Mouse (Mus musculus): ENCODE data around the gene Srprb. TPM values are rescaled to one million over a fixed set of nuclear protein-coding genes. Genes with fewer than 3 reads are reported as not detected.
A peak's percentile ranks its signal among the peaks of the same experiment; 100 is the strongest.

Gene Srprb
- 23.0 and 36.4 TPM in 2 replicates for polyA plus RNA-seq (2012; rRNA removed)

GRCm38 (mm10) chr9:103201561-103202260 lies at the start of gene Srprb:
Srprb (minus strand) TSS chr9:103202137.
- peak within 1 kb of the TSS; percentile 90 for H3K4me3 ChIP-seq (ENCODE audit: low read depth, low read length)
- H3K27me3 ChIP-seq (ENCODE audit: control insufficient read depth, insufficient read depth, low read length), result no peaks in the 10 kb centered on the region
- H3K4me1 ChIP-seq (ENCODE audit: control insufficient read depth, insufficient read depth, insufficient read length, low read length), result no peaks in the 10 kb centered on the region
- TF ChIP-seq POLR2A (IDR thresholded peaks at IDR 0.05; ENCODE audit: low read depth, low read length) (peak; percentile 47; the same call in 1 of the 2 replicates), CTCF (IDR thresholded peaks at IDR 0.05; ENCODE audit: extremely low read depth, insufficient read length, insufficient replicate concordance, low read depth, low read length) (no peak)
- H3K36me3 ChIP-seq (ENCODE audit: control insufficient read depth, insufficient read depth, low read length), result peaks cover 16% of the 10 kb centered on the region
- under 1% methylated on average over 45 of the region's 45 CpGs for WGBS
- H3K27ac ChIP-seq (ENCODE audit: insufficient read depth, low read depth, low read length), result peak within 1 kb of the TSS; percentile 39; the same call in 1 of the 2 replicates

- 42% methylated on average over 4 of the region's 4 CpGs for WGBS
- TF ChIP-seq CTCF (IDR thresholded peaks at IDR 0.05; ENCODE audit: extremely low read depth, insufficient read length, insufficient replicate concordance, low read depth, low read length) (no peak), POLR2A (IDR thresholded peaks at IDR 0.05; ENCODE audit: low read depth, low read length) (no peak)
- Histone ChIP-seq H3K27ac (ENCODE audit: insufficient read depth, low read depth, low read length) (no peak overlapping the region), H3K27me3 (ENCODE audit: control insufficient read depth, insufficient read depth, low read length) (no peaks in the 10 kb centered on the region; the same call in 1 of the 2 replicates), H3K36me3 (ENCODE audit: control insufficient read depth, insufficient read depth, low read length) (no peaks in the 10 kb centered on the region), H3K4me3 (ENCODE audit: low read depth, low read length) (no peak overlapping the region), H3K4me1 (ENCODE audit: control insufficient read depth, insufficient read depth, insufficient read length, low read length) (no peaks in the 10 kb centered on the region)
These were observed 46.7 kb upstream of the Srprb start for GRCm38 (mm10) chr9:103248618-103249017.

- TF ChIP-seq POLR2A (IDR thresholded peaks at IDR 0.05; ENCODE audit: low read depth, low read length) (no peak), CTCF (IDR thresholded peaks at IDR 0.05; ENCODE audit: extremely low read depth, insufficient read length, insufficient replicate concordance, low read depth, low read length) (no peak)
- Histone ChIP-seq H3K27me3 (ENCODE audit: control insufficient read depth, insufficient read depth, low read length) (no peaks in the 10 kb centered on the region; the same call in 1 of the 2 replicates), H3K4me1 (ENCODE audit: control insufficient read depth, insufficient read depth, insufficient read length, low read length) (no peaks in the 10 kb centered on the region), H3K4me3 (ENCODE audit: low read depth, low read length) (no peak overlapping the region), H3K36me3 (ENCODE audit: control insufficient read depth, insufficient read depth, low read length) (no peaks in the 10 kb centered on the region), H3K27ac (ENCODE audit: insufficient read depth, low read depth, low read length) (no peak overlapping the region)
- WGBS, result 71% methylated on average over 8 of the region's 8 CpGs
These were observed 44.7 kb upstream of the Srprb start for GRCm38 (mm10) chr9:103246526-103247168.

- Histone ChIP-seq H3K4me3 (ENCODE audit: low read depth, low read length) (no peak overlapping the region), H3K27ac (ENCODE audit: insufficient read depth, low read depth, low read length) (no peak overlapping the region), H3K27me3 (ENCODE audit: control insufficient read depth, insufficient read depth, low read length) (no peaks in the 10 kb centered on the region; the same call in 1 of the 2 replicates), H3K4me1 (ENCODE audit: control insufficient read depth, insufficient read depth, insufficient read length, low read length) (no peaks in the 10 kb centered on the region), H3K36me3 (ENCODE audit: control insufficient read depth, insufficient read depth, low read length) (no peaks in the 10 kb centered on the region)
- TF ChIP-seq POLR2A (IDR thresholded peaks at IDR 0.05; ENCODE audit: low read depth, low read length) (no peak), CTCF (IDR thresholded peaks at IDR 0.05; ENCODE audit: extremely low read depth, insufficient read length, insufficient replicate concordance, low read depth, low read length) (no peak)
- 44% methylated on average over 4 of the region's 4 CpGs for WGBS
These were observed 41.7 kb upstream of the Srprb start for GRCm38 (mm10) chr9:103243640-103244039.

- Histone ChIP-seq H3K27me3 (ENCODE audit: control insufficient read depth, insufficient read depth, low read length) (no peaks in the 10 kb centered on the region), H3K27ac (ENCODE audit: insufficient read depth, low read depth, low read length) (no peak overlapping the region), H3K4me3 (ENCODE audit: low read depth, low read length) (no peak overlapping the region), H3K4me1 (ENCODE audit: control insufficient read depth, insufficient read depth, insufficient read length, low read length) (no peaks in the 10 kb centered on the region), H3K36me3 (ENCODE audit: control insufficient read depth, insufficient read depth, low read length) (no peaks in the 10 kb centered on the region)
- no peak for TF ChIP-seq CTCF (IDR thresholded peaks at IDR 0.05; ENCODE audit: extremely low read depth, insufficient read length, insufficient replicate concordance, low read depth, low read length)
- no peak for TF ChIP-seq POLR2A (IDR thresholded peaks at IDR 0.05; ENCODE audit: low read depth, low read length)
- 68% methylated on average over 2 of the region's 2 CpGs for WGBS
These were observed 39.3 kb upstream of the Srprb start for GRCm38 (mm10) chr9:103241206-103241605.

GRCm38 (mm10) chr9:103239471-103239870 lies 37.5 kb upstream of the Srprb start:
- no peaks in the 10 kb centered on the region for H3K36me3 ChIP-seq (ENCODE audit: control insufficient read depth, insufficient read depth, low read length)
- H3K27me3 ChIP-seq (ENCODE audit: control insufficient read depth, insufficient read depth, low read length), result no peaks in the 10 kb centered on the region
- H3K4me1 ChIP-seq (ENCODE audit: control insufficient read depth, insufficient read depth, insufficient read length, low read length), result no peaks in the 10 kb centered on the region
- 88% methylated on average over 6 of the region's 6 CpGs for WGBS
- TF ChIP-seq CTCF (IDR thresholded peaks at IDR 0.05; ENCODE audit: extremely low read depth, insufficient read length, insufficient replicate concordance, low read depth, low read length), result no peak
- TF ChIP-seq POLR2A (IDR thresholded peaks at IDR 0.05; ENCODE audit: low read depth, low read length), result no peak
- H3K27ac ChIP-seq (ENCODE audit: insufficient read depth, low read depth, low read length), result no peak overlapping the region
- no peak overlapping the region for H3K4me3 ChIP-seq (ENCODE audit: low read depth, low read length)

GRCm38 (mm10) chr9:103234565-103235165 lies 32.7 kb upstream of the Srprb start:
- Histone ChIP-seq H3K27me3 (ENCODE audit: control insufficient read depth, insufficient read depth, low read length) (no peaks in the 10 kb centered on the region), H3K4me1 (ENCODE audit: control insufficient read depth, insufficient read depth, insufficient read length, low read length) (peaks cover 8% of the 10 kb centered on the region), H3K36me3 (ENCODE audit: control insufficient read depth, insufficient read depth, low read length) (no peaks in the 10 kb centered on the region), H3K4me3 (ENCODE audit: low read depth, low read length) (no peak overlapping the region), H3K27ac (ENCODE audit: insufficient read depth, low read depth, low read length) (no peak overlapping the region)
- TF ChIP-seq CTCF (IDR thresholded peaks at IDR 0.05; ENCODE audit: extremely low read depth, insufficient read length, insufficient replicate concordance, low read depth, low read length) (no peak), POLR2A (IDR thresholded peaks at IDR 0.05; ENCODE audit: low read depth, low read length) (no peak)
- WGBS, result 36% methylated on average over 7 of the region's 7 CpGs

Measured in small intestine, adult 2 months (tissue).